Mouse (Mus musculus) T-helper 2 cell (primary cell): ENCODE measurements around the gene Kansl1.

Experiments
- in situ Hi-C: fragments of 300-600 bp; cut with MboI, MseI; formaldehyde crosslinking; loops from one replicate; pipeline ENCODE4 v1.15.1; 2025; ENCODE audit warnings: high pct_unique_total_duplicates

The Kansl1 gene

GRCm38 (mm10) chr11:104468751-104469268 lies at the start of gene Kansl1:
Gene Kansl1, minus strand, starts transcription at chr11:104468861.
- in situ Hi-C loops: no loop called here

- in situ Hi-C loops: loop anchor here (10.0 kb wide), 1 partner anchor 938 kb away; no protein-coding TSS in a partner anchor
Observed at GRCm38 (mm10) chr11:104512436-104512835, 43.8 kb upstream of the Kansl1 start.

DNA sequence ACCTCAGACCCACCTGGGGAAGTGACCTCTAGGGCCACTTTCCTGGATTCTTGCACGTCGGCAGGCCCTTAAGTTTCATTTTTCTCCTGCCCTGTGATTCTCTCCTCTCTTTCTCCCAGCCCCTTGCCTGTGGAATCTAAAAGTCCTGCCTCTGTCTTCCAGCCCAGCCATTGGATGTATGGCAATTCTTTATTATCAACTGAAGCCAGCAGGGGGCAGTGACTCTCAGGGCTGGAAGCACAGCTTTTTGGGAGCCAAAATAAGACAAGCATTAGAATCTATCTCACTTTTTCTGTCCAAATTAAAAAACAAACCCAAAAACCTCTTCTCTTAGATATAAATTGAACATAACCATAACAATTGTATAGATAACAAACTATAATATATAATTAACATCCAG lies 41.9 kb upstream of the Kansl1 start:
- in situ Hi-C loops: loop anchor here (10.0 kb wide), 1 partner anchor 936 kb away; no protein-coding TSS in a partner anchor

GRCm38 (mm10) chr11:104508455-104508854 lies 39.8 kb upstream of the Kansl1 start:
- in situ Hi-C loops: no loop called here

DNA sequence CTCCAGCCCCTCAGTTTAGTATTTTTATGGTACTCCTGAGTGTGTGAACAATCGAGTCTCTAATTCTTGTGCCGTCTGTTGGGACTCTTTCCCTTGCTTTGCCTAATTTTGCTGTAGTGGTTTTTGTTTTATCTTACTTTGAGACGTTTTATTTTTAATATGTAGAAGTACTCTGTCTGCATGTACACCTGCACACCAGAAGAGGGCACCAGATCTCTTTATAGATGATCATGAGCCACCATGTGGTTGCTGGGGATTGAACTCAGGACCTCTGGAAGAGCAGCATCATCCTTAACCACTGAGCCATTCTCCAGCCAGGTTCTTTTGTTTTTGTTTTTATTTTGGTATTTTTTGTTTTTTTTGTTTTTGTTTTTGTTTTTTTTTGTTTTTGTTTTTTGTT lies 19.6 kb upstream of the Kansl1 start:
- in situ Hi-C loops: no loop called here

DNA sequence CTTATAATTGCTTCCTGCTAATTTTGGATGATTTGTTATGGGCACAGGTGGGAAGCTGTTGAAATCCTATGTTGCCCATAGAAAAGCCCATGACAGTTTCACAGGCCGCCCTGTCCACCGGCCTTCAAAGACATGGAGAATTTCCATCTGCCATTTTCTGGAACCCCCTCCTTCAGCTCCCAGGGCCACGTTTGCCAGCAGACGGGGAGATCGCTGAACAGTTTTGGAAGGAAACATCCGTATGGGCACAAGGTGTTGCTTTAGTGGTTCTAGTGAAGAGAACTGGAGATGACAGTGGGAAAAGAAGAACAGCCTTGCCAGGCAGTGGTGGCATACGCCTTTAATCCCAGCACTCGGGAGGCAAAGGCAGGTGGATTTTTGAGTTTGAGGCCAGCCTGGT lies 13.3 kb upstream of the Kansl1 start:
- in situ Hi-C loops: no loop called here

DNA sequence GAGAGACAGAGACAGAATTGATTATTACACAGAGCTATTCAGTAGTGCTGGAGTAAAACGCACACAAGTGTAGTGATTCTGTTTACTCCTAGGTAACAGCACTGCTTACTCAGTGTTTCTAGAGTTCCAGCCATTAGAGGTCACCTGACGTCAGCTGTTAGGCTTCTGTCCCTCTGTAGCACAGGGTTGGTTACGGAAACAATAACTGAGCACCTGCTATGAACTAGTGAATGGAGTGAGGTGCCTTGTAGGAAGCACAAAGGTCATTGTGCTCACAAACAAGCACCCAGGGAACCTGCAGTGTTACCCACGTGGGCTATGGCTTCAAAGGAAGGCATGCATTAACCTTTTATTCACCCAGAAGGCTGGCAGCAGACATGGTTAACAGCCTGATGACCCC lies 10.8 kb upstream of the Kansl1 start:
- in situ Hi-C loops: no loop called here

- in situ Hi-C loops: no loop called here
Observed at GRCm38 (mm10) chr11:104469371-104469835, 742 bp upstream of the Kansl1 start.

GRCm38 (mm10) chr11:104467698-104468097 lies 963 bp downstream of the Kansl1 start:
- in situ Hi-C loops: no loop called here

- in situ Hi-C loops: no loop called here
Observed at GRCm38 (mm10) chr11:104461551-104461950, 7.1 kb downstream of the Kansl1 start.

- in situ Hi-C loops: no loop called here
Observed at GRCm38 (mm10) chr11:104459671-104460070, 9.0 kb downstream of the Kansl1 start.

- in situ Hi-C loops: no loop called here
Observed at GRCm38 (mm10) chr11:104458507-104458906, 10.2 kb downstream of the Kansl1 start.

DNA sequence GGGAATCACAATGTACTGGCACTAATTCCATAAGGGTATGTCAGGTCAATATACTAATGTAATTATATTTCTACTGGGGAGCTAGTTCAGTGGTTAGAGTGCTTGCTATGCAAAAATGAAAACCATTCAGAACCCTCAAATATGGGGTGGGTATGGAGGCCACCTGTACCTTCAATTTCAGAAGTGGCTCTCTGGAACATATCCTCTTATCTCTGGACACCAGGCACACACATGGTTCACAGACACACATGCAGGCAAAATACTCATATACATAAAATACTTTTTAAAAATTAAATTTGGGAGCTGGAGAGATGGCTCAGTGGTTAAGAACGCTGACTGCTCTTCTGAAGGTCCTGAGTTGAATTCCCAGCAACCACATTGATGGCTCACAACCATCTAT lies 16.0 kb downstream of the Kansl1 start:
- in situ Hi-C loops: no loop called here

- in situ Hi-C loops: no loop called here
Observed at GRCm38 (mm10) chr11:104451239-104451638, 17.4 kb downstream of the Kansl1 start.

GRCm38 (mm10) chr11:104448499-104448898 lies 20.2 kb downstream of the Kansl1 start:
- in situ Hi-C loops: loop anchor here (5.0 kb wide), 1 partner anchor 131 kb away; no protein-coding TSS in a partner anchor

GRCm38 (mm10) chr11:104445538-104445937 lies 23.1 kb downstream of the Kansl1 start:
- in situ Hi-C loops: loop anchor here (5.0 kb wide), 1 partner anchor 128 kb away; no protein-coding TSS in a partner anchor

- in situ Hi-C loops: loop anchor here (5.0 kb wide), 1 partner anchor 128 kb away; no protein-coding TSS in a partner anchor
Observed at GRCm38 (mm10) chr11:104445044-104445443, 23.6 kb downstream of the Kansl1 start.

- in situ Hi-C loops: no loop called here
Observed at GRCm38 (mm10) chr11:104443359-104443758, 25.3 kb downstream of the Kansl1 start.

- in situ Hi-C loops: no loop called here
Observed at GRCm38 (mm10) chr11:104442333-104443136, 26.1 kb downstream of the Kansl1 start.

DNA sequence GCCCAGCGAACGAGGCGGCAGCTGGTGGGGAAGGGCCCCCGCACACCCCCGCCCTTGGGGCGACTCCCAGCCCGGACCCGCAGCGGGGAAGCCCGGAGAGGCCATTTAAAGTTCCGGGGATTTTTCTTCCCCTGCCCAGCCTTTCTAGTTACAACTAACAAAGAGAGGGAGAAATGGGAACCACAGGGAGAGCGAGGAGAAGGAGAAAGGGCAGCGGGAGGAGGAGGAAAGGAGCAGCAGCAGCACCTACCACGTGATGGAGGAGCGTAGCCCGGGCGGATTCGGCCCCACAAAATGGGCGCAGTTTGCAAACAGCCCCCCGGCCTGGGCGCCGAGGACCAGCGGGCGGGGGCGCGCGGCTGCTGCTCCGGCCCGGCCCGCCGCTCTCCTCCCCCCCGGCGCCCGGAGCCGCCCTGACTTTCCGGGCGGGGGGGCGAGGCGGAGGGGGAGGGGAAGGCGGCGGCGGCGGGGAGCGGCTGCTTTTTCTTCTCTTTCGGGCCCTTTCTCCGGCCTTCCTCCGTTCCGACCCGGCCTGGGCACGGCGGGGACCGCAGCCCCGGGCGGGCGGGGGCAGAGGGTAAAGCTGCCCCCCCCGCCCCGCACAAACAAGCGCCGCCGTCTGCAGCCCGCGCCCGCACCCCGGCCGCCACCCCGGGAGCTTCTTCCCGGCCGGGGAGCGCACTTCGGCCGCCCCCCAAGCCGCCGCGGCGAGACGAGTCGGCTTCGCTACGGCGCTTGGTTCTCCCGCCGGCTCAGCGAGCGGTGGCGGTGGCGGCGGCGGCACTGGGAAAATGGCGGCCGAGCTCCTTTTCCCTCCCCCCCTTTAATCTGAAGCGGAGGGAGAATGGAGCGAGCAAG lies 27.0 kb downstream of the Kansl1 start:
- in situ Hi-C loops: no loop called here

- in situ Hi-C loops: no loop called here
Observed at GRCm38 (mm10) chr11:104440521-104441474, 27.9 kb downstream of the Kansl1 start.
